Mouse (Mus musculus): ENCODE measurements around the gene C130032M10Rik.
"Not testable (repeated sequence)": the region's sequence is repeated elsewhere in the genome, so short reads cannot be mapped to it uniquely, and the experiment has no call there.

C130032M10Rik gene

DNA sequence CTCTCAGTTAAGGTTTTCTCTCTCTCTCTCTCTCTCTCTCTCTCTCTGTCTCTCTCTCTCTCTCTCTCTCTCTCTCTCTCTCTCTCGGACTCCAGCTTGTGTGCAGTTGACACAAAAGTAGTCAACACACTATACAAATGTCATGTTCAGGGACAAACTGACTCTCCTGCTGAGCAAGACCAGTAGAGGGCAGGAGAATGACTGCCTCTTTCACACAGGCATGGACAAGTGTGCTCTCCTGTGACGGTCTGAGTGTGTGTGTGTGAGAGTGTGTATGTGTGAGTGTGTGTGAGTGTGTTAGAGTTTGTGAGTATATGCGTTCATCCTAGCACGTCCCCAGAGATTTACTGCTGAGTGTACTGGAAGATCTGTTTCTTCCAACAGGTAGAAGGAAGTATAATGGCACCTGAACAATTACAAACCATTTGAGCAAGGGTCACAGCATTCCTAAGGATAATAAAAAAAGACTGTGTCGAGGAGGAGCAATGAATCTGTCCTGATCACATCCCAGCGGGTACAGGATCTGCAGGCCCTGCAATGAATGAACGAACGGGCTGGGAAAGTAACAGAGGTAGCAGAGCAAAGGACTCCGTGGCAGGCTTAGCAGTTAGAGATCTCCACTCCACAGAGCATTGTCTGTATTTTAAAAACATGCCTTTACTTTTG is 3.4 kb downstream of the C130032M10Rik start:
- DNase-seq (ENCODE audit: low read depth, low spot score), result no peak

DNA sequence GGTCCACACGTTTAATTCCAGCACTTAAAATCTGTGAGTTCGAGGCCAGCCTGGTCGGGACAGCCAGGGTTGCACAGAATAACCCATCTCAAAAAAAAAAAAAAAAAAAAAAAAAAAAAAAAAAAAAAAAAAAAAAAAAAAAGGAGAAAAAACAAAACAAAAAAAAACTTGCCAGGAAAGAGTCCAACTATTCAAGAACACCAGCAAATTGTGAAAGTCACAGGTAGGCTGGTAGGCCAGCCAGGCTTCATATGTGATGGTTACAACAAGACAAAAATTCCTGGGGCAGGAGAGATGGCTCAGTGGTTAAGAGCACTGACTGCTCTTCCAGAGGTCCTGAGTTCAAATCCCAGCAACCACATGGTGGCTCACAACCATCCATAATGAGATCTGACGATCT is 5.0 kb downstream of the C130032M10Rik start:
- not testable (repeated sequence) for DNase-seq (ENCODE audit: low read depth, low spot score)

DNA sequence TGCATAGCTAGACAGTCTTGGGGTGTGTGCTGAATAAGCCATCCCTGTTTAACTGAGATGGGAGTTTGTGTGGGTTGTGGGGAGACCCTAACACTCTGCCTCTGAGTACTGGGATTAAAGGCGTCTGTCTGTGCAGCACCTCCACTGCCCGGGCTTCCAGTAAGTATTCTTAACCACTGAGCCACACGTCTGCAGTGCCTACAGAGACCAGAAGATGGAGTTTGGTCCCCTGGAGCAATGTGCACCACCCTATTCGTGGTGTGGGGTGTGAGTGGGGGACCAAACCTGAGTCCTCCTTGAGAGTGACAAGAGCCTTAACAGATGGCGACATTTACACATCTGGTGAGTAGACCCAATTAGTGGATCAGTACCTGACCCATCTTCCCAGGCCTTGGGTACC is 6.5 kb downstream of the C130032M10Rik start:
- no peak for DNase-seq (ENCODE audit: low read depth, low spot score)

DNA sequence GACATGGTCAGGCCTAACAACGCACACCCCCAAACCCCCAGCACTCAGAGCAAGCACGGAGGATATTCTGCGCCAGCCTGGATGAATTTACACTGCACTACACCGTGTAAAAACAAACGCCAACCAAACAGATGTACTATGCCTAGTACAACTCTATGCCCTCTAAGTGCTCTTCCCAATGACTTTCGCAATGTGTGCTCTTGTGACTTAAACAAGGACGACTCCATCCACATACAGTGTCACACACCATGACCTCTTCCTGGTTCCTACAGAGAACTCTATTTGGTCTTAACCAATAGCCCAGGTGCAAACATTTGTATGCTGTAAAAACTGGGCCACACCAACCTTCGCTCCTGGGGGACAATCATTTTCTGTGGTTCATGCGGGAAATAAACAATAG is 7.0 kb downstream of the C130032M10Rik start:
- DNase-seq (ENCODE audit: low read depth, low spot score), result no peak

DNA sequence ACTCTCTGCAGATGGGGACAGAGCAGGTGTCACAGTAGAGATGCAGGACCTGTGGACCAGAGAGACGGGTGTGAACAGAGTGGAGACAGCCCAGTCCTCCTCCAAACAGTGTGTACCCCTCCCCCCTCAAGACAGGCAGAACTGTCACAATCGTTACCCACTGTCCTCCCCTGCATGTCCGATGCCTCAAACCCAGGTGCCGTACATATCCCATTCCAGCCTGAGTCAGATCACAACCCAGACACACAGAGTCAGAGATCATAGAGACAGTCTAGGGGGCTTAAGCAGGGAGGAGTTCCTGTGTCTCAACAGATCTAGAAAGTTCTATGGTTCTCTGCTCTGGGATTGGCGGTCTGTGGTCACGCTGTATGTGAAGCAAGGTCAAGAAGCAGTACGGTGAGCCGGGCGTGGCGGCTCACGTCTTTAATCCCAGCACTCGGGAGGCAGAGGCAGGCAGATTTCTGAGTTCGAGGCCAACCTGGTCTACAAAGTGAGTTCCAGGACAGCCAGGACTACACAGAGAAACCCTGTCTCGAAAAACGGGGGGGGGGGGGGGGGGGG is 9.7 kb downstream of the C130032M10Rik start:
- DNase-seq (ENCODE audit: low read depth, low spot score), result no peak

DNA sequence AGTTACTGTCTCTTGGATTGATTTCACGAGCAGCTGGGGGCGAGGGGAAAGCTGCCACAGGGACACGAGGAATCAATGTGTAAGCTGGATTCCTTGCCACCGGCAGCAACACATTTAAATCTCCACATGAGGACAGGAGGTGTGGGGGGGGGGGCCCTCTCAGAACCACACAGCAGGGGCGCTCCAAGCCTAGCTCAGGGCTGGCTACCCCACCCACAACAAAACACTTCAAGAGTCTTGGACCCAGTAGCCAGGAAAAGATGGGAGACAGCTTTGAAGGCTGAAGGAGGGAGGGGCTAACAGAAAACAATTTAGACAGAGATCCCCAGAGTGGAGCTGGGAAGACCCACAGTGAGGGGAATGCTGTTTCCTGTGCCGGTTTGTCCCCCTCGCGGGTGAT is 10.4 kb downstream of the C130032M10Rik start:
- DNase-seq (ENCODE audit: low read depth, low spot score), result no peak

DNA sequence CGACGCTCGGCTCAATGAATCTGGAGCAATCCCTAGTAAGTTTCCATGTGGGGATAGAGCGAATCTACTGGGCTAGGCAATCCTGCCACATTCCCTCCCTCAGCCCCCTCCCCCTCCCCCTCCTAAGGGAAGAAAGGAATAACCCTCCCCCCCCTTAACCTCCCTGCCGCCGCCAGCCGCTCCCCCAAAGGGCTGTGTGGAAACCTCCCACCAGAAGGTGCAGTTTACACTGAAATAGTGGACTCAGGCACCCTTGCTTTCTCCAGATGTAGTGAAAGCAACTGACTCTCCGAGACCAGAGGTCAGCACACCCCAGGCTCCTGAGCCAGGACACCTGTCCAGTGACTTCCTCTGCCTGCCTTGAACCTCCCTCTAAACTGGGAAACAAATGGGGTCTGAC is 11.1 kb downstream of the C130032M10Rik start:
- DNase-seq (ENCODE audit: low read depth, low spot score), result no peak

DNA sequence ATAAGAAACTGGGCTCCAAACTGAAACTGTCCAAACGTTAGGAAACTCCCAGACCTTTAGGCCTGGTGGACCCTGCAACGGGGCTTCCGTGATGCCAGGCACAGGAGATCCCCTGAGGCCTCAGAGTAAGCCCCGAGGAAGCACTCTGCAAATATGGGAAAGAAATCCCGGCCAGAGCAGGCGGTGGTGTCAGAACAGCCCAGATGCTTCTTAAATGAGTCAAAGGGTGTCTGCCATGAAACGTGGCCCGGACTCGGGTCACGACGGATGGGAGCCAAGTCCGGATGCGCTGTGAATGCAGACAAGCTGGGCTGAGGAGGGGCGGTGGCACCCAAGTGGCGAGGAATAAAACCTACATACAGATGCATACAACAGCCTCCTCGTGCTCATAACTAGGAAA is 11.6 kb downstream of the C130032M10Rik start:
- no peak for DNase-seq (ENCODE audit: low read depth, low spot score)

DNA sequence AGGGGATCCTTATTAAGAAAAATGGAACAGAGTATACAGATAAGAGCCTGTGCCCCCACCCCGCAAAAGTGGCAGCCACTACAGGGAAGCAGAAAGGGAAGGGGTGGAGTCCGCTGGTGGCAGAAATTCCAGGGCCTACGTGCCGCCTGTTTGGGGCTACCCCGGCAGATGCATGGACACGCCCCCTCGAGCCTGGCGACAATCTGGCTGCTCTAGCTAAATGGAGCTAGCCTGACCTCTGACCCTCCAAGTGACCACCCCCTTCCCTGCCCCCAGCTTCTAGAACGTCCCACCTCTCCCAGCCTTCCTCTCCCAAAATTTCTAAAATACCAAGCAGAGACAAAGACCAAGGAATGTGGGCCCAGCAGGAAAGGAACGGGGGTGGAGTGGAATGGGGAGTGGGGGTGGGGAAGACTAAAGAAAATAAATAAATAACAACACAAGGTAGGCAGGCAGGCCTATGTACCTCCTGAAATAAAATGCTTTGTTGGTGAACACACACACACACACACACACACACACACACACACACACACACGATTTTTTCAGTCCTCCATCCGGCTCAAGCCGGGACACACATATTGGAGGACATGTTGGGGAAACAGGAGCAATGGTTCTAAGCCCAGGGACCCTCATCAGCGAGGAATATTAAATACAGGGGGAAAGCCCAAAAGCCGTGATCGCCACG is 12.6 kb downstream of the C130032M10Rik start:
- DNase-seq (ENCODE audit: low read depth, low spot score), result no peak

DNA sequence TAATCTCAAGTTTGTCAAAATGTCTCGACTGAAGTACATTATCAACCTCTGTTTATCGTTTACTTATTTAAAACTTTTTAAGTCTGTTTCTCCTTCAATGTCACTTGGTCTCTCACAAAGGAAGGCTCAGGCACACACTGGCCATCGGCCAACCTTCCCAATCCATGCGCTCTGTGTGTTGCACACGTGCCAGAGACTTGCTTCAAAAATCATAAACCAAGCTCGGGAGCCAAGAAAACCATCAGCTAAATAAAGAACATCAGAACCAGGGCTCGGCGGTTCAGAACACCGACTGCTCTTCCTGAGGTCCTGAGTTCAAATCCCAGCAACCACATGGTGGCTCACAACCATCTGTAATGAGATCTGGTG is 13.2 kb downstream of the C130032M10Rik start:
- DNase-seq (ENCODE audit: low read depth, low spot score), result peak; percentile 8

DNA sequence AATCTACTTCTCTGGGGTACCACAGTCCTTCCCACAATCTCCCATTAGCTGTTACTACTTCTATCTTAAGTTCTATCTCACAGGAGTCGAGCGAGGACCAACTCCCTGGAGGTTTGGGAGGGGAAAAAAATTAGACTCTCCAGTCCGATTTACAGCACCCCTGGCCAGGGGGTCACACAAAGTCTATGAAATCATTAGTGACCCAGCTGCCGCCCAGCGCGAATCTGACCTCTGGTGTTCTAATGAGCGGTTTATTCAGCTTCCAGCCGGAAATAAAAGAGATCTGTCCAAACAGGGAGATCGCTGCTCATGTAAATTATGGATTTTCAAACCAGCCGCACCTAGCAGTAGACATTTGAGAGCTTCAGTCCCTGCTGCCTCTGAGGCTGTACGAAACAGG is 15.8 kb downstream of the C130032M10Rik start:
- no peak for DNase-seq (ENCODE audit: low read depth, low spot score)

DNA sequence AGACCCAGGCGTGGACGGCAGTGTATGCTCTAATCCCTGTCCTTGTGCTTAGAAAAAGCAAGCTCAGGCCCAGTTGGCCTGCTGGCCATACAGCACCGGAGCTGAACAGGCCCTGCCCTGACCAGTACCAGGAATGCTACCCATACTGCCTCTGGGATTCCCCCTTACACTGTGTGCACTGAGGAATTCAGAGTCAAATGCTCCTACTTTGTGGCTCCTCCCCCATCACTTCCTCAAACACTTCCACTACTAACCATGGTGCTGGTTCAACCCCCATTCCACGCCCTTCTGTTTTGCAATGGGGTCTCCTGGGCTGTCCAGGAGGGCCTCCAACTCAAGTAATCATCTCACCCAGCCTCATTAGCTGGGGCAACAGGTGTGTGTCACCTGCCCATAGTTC is 18.4 kb downstream of the C130032M10Rik start:
- no peak for DNase-seq (ENCODE audit: low read depth, low spot score)

DNA sequence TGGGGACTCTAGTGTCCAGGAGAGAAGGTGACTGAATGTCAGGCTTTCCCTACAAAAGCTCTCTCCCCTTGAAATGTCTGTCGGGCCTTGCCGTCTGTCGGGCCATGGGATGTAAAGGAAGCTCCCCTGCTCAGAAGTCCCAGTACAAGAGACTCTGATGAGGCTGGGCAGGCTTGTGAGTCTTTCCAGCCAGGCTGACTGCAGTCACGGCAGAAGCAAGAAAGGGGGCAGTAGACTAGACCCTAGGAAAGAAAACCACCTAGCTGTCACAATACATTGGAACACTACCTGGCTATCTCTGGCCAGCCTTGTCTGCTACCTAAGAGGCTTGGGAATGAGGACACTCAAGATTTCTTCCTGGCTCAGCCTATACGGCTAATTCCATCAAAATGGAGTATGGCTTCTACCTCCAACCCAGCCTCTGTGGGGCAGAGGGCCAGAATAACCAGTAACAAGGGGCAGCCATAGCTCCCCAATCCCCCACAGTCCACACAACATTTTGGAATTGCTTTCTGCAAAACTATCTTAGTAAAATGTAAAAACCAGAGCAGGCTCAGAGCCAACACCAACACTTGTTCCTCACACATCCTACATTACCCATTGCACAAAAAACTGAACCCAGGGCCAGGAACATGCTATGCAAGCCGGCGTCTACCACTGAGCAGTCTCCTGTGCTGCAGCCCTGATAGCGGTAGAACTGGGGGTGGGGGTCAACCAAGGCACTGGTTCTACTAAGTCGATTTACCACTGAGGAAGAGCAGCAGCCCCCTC is 19.4 kb downstream of the C130032M10Rik start:
- DNase-seq (ENCODE audit: low read depth, low spot score), result peak; percentile 57

DNA sequence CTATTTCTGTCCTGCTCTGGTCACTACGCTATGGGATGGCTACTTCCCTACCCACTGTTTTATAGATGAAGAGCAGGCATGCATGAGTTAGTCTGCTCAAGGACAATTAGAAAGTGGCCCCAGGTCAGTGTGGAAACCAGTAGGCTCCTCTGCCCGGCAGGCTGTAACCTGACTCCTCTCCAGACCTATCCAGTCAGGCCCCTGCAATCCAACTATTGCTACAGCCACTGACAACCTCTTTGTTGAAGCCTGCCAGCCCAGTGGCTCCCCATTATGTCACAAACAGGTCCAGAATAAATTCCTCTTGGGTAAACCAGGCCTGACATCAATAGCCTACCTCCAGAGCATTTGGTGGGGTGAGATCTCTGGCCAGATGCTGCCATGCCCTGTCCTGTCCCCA is 21.1 kb downstream of the C130032M10Rik start:
- no peak for DNase-seq (ENCODE audit: low read depth, low spot score)

DNA sequence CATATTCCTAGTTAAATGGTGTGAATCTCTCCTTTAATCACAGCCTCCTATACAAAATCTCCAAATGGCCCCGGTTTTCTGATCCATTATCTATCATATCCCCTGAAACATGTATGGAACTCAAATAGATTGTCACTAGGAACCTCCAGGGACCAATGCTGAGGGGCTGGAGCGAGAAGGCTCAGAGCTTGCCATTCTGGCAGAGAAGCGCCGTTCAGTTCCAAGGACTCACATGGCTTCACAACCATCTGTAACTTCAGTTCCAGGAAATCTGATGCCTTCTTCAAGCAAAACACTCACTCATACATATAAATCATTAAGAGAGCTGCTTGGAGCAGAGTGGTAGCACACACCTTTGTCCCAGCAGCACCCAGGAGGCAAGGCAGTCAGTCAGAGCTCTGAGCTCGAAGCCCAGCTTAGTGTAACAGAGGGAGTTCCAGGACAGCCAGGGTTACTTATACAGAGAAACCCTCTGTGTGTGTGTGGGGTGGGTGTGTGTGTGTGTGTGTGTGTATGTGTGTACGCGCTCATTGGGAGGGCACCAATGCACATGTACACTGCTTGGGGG is 23.6 kb downstream of the C130032M10Rik start:
- no peak for DNase-seq (ENCODE audit: low read depth, low spot score)

DNA sequence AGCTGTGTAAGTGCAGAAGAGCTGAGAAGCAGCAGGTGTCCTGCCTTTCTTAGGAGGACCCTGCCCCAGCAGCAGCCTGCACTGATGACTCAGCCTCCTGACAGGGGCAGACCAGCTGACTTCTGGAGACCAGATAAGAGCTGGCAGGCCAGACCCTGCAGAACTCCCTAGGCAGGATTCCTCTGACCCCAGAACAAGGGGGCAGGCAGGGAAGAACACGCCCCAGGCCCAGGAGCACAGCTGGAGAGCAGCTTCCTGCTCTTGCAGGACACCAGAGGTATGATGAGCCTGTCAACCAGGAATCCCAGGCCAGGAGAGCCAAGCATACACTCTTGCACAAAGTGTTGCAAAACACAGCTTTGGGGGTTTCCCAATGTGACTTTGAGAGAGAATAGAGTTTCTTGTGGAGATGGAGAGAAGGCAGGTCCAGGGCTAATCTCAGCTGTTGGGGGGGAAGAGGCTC is 25.8 kb downstream of the C130032M10Rik start:
- DNase-seq (ENCODE audit: low read depth, low spot score), result no peak

DNA sequence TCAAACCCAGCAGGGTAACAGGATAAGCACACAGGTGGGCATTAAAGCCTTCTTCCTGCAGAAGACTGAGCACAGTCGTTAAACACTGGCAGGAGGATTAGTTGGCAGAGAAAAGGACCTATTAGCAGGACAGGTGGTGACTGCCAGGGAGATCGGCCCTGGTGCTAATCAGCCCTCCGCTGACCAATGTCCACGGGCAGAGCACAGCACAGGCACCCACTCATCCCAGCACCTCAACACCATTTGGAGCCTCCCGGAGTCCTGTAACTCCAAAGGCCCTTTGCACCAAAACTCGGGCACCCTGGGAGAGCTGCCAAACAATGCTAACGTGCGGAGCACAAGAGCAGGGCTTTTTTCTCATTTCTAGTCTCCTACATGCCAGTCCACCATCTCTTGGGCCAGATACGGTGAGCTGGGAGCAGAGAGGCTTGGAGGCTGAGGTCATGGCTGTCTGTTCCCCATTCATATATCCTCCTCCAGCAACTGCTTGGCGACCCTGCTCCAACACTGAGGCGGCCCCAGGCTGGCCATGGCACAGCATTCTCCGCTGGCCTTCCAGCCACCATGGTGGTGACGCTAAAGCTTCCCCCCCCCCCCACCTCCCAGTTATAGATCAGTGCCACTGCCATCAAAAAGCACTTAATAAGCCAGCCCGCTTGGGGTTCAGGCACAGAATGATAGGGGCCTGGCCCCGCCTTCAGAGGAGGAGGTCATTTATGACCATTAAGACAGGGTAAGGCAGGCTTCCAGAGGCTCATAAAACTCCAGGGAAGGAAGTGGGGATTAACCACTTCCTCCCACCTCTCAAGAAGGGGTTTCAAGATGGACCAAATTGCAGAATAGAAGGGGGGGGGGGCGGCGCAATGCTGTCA is 28.6 kb downstream of the C130032M10Rik start:
- DNase-seq (ENCODE audit: low read depth, low spot score), result no peak

DNA sequence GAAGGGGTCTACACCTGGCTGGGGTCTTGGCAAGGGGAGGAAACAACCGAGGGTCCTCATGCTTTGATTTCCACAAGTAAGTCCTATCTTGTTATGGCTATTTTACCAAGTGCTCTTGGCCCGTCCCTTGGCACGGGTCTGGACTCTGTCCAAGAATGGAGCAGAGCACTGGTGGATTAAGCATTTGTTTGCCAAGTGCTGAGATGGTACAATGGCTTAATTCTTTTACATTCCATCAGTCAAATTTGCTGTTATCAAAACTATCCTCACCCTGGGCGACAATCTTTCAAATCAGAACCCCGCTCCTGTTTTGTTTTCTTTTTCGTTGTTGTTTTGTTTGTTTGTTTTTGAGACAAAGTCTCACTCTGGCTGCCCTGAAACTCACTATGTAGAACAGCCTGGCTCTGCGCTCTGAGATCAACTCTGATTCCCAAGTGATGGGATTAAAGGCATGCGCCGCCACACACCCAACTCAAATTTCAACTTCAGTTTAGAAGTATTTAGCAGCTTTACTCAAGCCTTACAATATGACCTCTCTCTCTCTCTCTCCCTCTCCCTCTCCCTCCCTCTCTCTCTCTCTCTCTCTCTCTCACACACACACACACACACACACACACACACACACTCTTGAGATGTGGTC is 29.4 kb downstream of the C130032M10Rik start:
- DNase-seq (ENCODE audit: low read depth, low spot score), result no peak

DNA sequence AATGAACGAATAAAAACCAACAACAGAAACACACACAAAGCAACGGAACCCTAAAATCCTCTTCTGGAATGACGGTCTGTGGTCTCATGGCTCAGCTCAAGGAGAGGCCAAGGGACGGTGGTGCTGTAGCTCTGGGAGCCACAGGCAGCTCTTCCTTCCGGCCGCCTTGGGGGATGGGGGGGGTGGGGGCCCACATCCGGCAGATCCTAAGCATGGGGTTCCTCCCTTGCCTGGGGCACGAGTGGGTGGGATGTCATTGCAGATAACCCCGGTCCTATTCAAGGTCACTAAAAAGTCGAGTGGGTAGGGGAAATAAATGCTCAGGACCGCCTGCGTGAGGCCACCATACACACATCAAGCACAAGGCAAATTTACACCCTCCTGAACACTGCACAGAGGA is 31.3 kb downstream of the C130032M10Rik start:
- DNase-seq (ENCODE audit: low read depth, low spot score), result no peak

DNA sequence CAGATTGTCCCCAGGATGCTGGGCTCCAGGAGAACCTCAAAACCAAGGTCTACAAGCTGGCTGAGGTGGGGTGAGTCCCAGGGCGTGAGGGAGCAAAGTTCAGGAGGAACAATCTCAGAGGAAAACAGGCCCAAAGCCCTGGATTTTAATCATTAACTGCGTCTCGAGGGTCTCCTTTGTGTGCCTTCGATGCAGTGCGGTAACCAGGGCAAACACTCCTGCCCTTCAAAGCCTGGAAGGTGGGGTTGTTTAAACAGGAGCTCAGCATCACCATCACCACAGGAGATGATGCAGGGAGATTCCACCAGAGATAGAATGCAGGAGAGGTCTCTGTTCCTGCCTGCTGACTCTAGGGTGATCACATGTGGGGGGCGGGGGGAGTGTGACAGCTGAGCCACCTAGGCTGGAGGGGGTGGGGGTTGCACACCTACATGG is 32.2 kb downstream of the C130032M10Rik start:
- no peak for DNase-seq (ENCODE audit: low read depth, low spot score)

DNA sequence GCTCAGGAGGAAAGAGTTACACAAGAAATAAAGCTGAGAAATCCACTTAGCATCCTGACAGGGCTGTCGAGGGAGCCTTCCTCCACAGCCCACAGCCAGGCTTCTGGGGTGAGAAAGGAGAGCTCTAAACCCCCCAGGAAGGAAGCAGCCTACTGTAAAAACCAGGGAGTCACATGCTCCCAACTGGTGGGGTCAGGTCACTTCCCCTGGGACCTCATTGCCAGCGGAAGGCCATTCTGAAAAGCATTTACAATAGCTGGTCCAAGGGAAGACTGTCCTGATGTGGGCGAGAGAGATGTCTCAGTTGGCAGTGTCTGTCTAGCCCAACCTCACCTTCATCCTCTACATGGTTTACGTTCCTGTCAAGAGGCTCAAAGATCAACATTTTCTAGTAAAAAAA is 33.0 kb downstream of the C130032M10Rik start:
- DNase-seq (ENCODE audit: low read depth, low spot score), result no peak
